Mouse (Mus musculus) liver, postnatal 0 days (tissue): ENCODE measurements at regions not wholly inside any gene's neighbourhood (a gene's known extent, or its start where the extent isn't known, plus 50 kb on each side); places are given as distances from the start of the nearest gene placed in this dataset.

Source experiments
- ATAC-seq: fragments of 200-750 bp; cut with Nextera tagmentation; 2 replicates; pipeline ENCODE4 v1.8.0; 2017; ENCODE audit warnings: mild to moderate bottlenecking, moderate library complexity
- DNase-seq: peaks from one replicate; pipeline ENCODE4 v3.0.0-alpha.2; 2016
- H3K27ac ChIP-seq: fragments of 300-500 bp; sonication (generic); 2 replicates; pipeline ENCODE4 v1.5.1; 2014; ENCODE audit warnings: antibody characterized with exemption, moderate library complexity, mild to moderate bottlenecking, low read depth
- H3K27me3 ChIP-seq: fragments of 300-500 bp; sonication (generic); 2 replicates; pipeline ENCODE4 v1.6.1; 2014; ENCODE audit warnings: low read length, control low read depth, mixed read lengths; ENCODE audit not compliant: insufficient read depth
- H3K36me3 ChIP-seq: fragments of 300-500 bp; sonication (generic); replicated peaks from 2 replicates; pipeline ENCODE4 v1.6.1; 2014; ENCODE audit warnings: mild to moderate bottlenecking, control low read depth, low read length, moderate library complexity, mixed read lengths; ENCODE audit not compliant: insufficient read depth
- H3K4me1 ChIP-seq: fragments of 300-500 bp; sonication (generic); 2 replicates; pipeline ENCODE4 v1.6.1; 2014; ENCODE audit warnings: antibody characterized with exemption, mild to moderate bottlenecking, control low read depth; ENCODE audit not compliant: insufficient read depth
- H3K4me2 ChIP-seq: fragments of 300-500 bp; sonication (generic); 2 replicates; pipeline ENCODE4 v1.6.1; 2014; ENCODE audit warnings: low read depth, mild to moderate bottlenecking, low read length, moderate library complexity, mixed read lengths
- H3K4me3 ChIP-seq: fragments of 300-500 bp; sonication (generic); 2 replicates; pipeline ENCODE4 v1.5.1; 2014; ENCODE audit warnings: low read depth, low read length
- H3K9ac ChIP-seq: fragments of 300-500 bp; sonication (generic); replicated peaks from 2 replicates; pipeline ENCODE4 v1.6.1; 2014; ENCODE audit warnings: mild to moderate bottlenecking, moderate library complexity
- H3K9me3 ChIP-seq: fragments of 300-500 bp; sonication (generic); 2 replicates; pipeline ENCODE4 v1.6.1; 2016; ENCODE audit warnings: mild to moderate bottlenecking, control low read depth, low read length, mixed read lengths
- CTCF ChIP-seq: sonication (generic); IDR thresholded peaks from 2 replicates; pipeline ENCODE4 v1.5.1; 2016; ENCODE audit warnings: antibody characterized with exemption, low read depth
- EP300 ChIP-seq: IDR thresholded peaks from 2 replicates; pipeline ENCODE4 v1.6.1; 2016; ENCODE audit warnings: antibody characterized with exemption, low read depth, mild to moderate bottlenecking
- WGBS: fragments of 180-500 bp; shearing (Covaris S2); extraction: QIAGEN DNeasy Blood & Tissue Kit; methylation state at CpG from one replicate; pipeline ENCODE4 v1.1.7; 2014; ENCODE audit not compliant: insufficient replicate concordance; 5-methylcytosine and 5-hydroxymethylcytosine counted together

DNA sequence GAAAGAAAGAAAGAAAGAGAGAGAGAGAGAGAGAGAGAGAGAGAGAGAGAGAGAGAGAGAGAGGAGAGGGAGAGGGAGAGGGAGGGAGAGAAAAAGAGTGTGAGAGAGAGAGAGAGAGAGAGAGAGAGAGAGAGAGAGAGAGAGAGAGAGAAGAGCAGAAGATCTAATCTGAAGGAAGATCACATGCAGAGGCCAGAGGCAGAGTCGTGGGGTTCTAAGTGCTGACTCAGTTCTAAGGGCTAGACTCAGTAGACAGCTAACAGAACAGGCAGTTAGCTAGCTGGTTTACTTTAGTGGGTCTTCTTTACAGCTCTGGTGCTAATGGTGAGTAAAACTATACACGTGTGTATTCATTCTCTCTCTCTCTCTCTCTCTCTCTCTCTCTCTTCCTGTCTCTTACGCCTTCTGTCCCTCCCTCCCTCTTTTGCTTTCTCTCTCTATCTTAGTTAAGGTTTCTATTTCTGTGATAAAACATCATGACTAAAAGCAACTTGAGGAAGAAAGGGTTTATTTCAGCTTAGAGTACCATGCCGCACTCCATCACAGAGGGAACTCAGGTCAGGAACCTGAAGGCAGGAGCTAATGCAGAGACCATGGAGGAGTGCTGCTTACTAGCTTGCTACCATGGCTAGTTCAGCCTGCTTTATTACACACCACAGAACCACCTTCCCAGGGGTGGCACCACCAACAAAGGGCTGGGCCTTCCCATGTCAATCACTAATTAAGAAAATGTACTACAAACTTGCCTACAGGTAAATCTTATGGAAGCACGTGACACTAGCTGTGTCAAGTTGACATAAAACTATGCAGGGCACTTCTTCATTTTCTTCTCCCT, 142.8 kb upstream of the Jun start:
- 62% methylated on average over 5 of the region's 5 CpGs for WGBS
- peaks cover 32% of the 10 kb centered on the region for H3K4me1 ChIP-seq
- TF ChIP-seq CTCF (no peak), EP300 (no peak)

DNA sequence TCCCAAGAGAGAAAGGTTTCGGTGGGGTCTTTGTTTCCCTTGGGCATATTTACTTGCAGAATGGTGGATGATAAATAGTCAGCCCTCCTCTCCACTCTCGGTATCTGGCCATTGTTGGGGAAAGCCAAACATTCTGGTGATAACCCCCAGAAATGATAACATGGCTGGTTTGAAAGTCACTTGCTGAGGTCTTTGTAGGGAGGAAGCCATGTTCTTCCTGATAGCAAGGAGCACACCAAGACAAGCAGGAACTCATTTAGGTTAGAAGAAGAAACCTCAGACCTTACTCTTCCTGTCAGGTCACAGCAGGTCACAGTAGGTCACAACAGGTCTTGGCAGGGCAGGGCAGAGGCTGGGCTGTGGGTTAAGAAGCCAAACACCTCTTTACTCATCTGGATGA, 144.1 kb upstream of the Jun start:
- no peak for TF ChIP-seq CTCF
- TF ChIP-seq EP300: no peak
- ATAC-seq (no peak), DNase-seq (no peak)
- no peak overlapping the region for H3K4me3 ChIP-seq
- 17% methylated on average over 2 of the region's 2 CpGs for WGBS
- no peak overlapping the region for H3K4me2 ChIP-seq
- H3K27ac ChIP-seq: no peak overlapping the region
- H3K4me1 ChIP-seq: peaks cover 32% of the 10 kb centered on the region
- no peaks in the 10 kb centered on the region for H3K9me3 ChIP-seq
- no peaks in the 10 kb centered on the region for H3K36me3 ChIP-seq
- H3K27me3 ChIP-seq: no peaks in the 10 kb centered on the region
- H3K9ac ChIP-seq: no peak overlapping the region

More for the DNA sequence above, 142.8 kb upstream of the Jun start:
- H3K4me3 ChIP-seq: no peak overlapping the region
- no peaks in the 10 kb centered on the region for H3K9me3 ChIP-seq
- no peaks in the 10 kb centered on the region for H3K36me3 ChIP-seq
- ATAC-seq: no peak
- DNase-seq: no peak
- no peak overlapping the region for H3K27ac ChIP-seq
- no peak overlapping the region for H3K4me2 ChIP-seq
- H3K9ac ChIP-seq: no peak overlapping the region
- no peaks in the 10 kb centered on the region for H3K27me3 ChIP-seq

DNA sequence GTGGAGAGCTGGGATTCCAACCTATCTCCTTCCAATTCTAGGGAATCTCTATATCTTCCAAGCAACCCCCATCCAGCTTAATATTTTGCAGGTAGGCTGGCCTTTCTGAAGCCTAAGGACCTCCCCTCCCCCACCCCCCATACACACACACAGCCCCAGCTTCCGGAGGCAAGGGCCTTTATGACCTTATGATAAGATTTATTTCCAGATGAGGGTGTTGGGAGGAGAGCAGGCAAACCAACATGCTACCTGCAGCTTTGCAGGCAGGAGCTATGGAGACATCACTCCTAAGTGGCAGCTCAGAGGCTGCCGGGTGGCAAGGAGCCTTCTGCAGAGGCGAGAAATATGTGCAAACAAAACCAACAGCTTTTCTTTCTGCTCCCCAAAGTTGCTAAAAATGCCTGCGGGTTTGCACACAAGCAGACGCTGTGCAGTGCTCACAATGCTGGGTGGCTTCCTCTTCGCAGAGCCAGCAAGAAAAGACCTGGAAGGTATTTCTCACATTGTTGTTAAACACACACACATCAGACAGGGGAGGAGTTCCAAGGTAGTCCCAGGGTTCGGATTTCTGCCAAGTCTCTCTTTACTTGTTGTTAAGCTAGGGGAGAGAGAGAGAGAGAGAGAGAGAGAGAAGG, 145.2 kb upstream of the Jun start:
- DNase-seq: no peak
- Histone ChIP-seq H3K27me3 (no peaks in the 10 kb centered on the region), H3K36me3 (no peaks in the 10 kb centered on the region), H3K4me2 (no peak overlapping the region), H3K4me3 (no peak overlapping the region), H3K27ac (no peak overlapping the region), H3K4me1 (peaks cover 32% of the 10 kb centered on the region), H3K9ac (no peak overlapping the region), H3K9me3 (no peaks in the 10 kb centered on the region)
- TF ChIP-seq EP300: no peak
- TF ChIP-seq CTCF: no peak
- ATAC-seq: no peak
- 38% methylated on average over 7 of the region's 7 CpGs for WGBS

DNA sequence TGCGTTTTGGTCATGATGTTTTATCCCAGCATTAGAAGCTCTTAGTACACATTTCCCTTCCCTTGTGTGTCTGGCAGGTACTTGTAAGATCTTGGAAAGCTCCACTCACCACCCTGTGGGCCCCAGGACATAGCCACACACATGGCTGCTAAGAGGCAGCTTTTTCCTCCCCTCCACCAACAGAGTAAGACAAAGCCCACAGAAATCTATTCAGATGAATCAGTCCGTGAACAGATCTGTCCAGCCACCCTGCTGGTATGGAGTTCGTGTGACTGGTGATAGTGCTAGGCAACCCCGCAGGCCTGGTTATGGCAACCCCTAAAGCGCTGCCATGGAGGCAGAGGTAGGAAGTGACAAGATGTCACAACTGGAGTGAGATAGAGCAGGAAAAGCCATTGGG, 147.4 kb upstream of the Jun start:
- no peak for ATAC-seq
- no peaks in the 10 kb centered on the region for H3K27me3 ChIP-seq
- TF ChIP-seq EP300 (no peak), CTCF (no peak)
- H3K36me3 ChIP-seq: no peaks in the 10 kb centered on the region
- no peak for DNase-seq
- no peaks in the 10 kb centered on the region for H3K9me3 ChIP-seq
- no peak overlapping the region for H3K4me2 ChIP-seq
- H3K4me3 ChIP-seq: no peak overlapping the region
- H3K4me1 ChIP-seq: peaks cover 14% of the 10 kb centered on the region
- H3K27ac ChIP-seq: no peak overlapping the region
- H3K9ac ChIP-seq: no peak overlapping the region
- WGBS: 58% methylated on average over 5 of the region's 5 CpGs

DNA sequence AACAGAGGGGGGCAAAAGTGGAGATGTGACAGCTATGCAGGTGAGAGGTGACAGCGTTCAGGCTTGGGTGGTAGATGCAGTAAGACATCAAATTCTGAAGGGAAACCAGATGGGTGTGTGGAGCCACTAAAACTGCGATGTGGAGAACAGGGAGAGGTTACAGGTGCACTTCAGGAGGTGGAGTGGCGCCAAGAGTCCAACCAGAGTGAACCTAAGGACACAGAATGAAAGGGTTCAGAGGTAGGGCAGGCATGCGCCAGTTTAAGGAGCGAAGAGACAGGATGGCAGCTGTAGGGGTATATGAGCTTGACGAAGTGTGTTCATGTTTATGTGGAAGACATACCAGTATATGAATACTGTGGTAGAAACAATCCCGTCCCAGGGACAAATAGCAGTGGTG, 148.1 kb upstream of the Jun start:
- Histone ChIP-seq H3K4me3 (no peak overlapping the region), H3K9ac (no peak overlapping the region), H3K27me3 (no peaks in the 10 kb centered on the region), H3K4me2 (no peak overlapping the region), H3K36me3 (no peaks in the 10 kb centered on the region), H3K9me3 (no peaks in the 10 kb centered on the region), H3K27ac (no peak overlapping the region), H3K4me1 (peaks cover 14% of the 10 kb centered on the region)
- TF ChIP-seq CTCF: no peak
- TF ChIP-seq EP300: no peak
- DNase-seq (no peak), ATAC-seq (no peak)
- WGBS: 75% methylated on average over 7 of the region's 7 CpGs

DNA sequence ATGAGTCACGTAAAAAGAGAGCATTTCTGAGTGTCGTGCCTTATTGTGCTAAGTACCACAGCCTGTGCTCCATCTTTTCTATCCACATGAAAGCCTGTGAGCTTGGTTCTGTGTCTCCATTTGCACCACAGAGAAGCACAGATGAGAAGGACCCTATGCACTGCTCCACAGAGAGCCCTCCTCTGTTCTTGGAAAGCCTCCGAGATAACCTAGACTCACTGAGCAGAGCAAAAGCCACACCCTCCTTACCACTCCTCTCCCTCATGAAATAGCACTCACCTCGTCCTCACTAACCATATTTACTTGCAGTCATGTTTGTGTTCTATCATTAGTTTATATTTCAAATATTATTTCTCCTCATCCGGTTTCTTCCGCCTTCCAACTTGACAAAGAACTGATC, 150.5 kb upstream of the Jun start:
- Histone ChIP-seq H3K27me3 (no peaks in the 10 kb centered on the region), H3K4me2 (no peak overlapping the region), H3K36me3 (no peaks in the 10 kb centered on the region), H3K27ac (no peak overlapping the region), H3K4me1 (no peaks in the 10 kb centered on the region), H3K9ac (no peak overlapping the region), H3K9me3 (no peaks in the 10 kb centered on the region), H3K4me3 (no peak overlapping the region)
- no peak for DNase-seq
- 80% methylated on average over 6 of the region's 6 CpGs for WGBS
- no peak for TF ChIP-seq CTCF
- TF ChIP-seq EP300: no peak
- ATAC-seq: no peak
